Mouse (Mus musculus) kidney, adult 8-10 months (tissue): Measurements from ENCODE around the gene Chd6.
"Not testable (repeated sequence)": the region's sequence is repeated elsewhere in the genome, so short reads cannot be mapped to it uniquely, and the experiment has no call there.

Source experiments
- DNase-seq, 2 experiments: peaks; one replicate each; pipeline ENCODE4 v3.0.0; 2022

Chd6 gene

DNA sequence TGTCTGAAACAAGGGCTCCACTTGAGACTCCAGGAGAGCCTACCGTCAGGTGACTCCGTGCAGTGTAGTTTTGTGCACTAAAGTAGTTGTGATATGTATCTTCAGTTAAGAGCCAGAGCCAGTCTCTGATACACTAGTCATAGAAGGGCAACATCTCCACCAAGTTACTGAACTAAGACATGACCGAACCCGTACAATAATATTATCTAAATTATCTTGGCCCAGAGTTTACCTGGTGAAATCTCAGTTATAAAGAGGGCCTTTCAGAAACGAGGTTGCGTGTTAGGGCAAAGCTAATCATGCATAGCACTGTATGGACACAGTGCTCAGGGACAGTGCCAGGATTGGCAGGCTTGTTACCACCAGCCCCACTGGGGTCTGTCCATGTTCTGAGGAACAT is 127.1 kb downstream of the Chd6 start:
- DNase-seq: no peak

DNA sequence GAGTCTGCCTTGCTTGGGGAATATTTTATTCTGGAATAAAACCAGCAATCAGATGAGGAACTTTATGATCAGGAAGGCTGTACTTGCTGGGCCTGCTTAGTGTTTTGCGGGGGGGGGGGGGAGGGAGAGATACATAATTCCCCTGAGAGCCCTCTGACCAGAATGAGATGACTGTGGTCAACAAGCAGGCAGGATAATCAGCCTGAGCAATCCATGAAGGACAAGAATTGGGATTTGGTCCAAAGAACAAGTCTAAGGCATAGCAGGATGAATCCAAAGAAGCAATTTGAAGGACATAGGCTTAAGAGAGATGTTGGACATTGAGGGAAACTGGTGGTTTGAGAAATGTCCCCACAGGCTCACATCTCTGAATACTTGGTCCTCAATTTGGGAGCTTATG is 130.2 kb downstream of the Chd6 start:
- no peak for DNase-seq

DNA sequence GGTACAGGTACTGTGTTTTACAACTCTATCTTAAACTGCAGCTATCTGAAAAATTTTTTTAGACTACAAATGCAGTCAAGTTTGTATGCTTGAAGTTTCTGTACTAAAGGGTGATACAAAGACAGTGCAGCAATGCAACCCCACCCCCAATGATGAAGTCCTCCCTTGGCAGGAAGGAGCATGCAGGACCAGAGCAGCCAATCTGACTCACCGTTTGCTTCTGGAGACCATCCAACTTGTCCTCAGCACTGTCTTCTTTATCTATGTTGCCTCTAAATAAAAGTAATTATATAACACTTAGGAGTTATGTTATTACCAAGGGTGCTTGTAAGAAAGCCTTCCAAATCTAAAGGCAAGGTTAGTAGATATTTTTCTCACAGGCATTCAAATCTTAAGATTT is 131.6 kb downstream of the Chd6 start:
- no peak for DNase-seq

DNA sequence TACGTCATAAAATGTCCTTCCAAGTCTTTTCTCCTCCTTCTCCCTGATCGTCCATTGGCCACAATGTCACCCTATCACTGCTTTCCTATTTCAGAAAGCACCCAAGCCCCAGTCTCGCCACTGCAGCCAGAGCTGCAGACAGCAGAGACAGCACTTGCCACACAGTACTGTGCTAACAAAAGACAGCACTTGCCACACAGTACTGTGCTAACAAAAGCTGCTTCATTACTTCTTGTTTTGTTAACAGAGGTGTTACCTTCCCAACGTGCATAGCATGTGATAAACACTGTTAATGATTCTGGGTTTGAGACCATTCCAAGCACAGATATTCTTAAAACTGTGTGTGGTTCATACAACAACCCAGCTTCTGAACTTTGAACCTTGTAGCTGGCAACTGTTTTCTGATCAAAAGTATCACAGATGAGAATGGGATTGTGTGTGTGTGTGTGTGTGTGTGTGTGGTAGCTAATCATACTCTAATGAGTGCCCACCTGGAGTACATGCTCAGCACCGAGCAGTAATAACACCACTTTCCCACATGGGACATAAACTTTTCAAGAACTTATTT is 135.1 kb downstream of the Chd6 start:
- DNase-seq: peak; percentile 40 to 49

DNA sequence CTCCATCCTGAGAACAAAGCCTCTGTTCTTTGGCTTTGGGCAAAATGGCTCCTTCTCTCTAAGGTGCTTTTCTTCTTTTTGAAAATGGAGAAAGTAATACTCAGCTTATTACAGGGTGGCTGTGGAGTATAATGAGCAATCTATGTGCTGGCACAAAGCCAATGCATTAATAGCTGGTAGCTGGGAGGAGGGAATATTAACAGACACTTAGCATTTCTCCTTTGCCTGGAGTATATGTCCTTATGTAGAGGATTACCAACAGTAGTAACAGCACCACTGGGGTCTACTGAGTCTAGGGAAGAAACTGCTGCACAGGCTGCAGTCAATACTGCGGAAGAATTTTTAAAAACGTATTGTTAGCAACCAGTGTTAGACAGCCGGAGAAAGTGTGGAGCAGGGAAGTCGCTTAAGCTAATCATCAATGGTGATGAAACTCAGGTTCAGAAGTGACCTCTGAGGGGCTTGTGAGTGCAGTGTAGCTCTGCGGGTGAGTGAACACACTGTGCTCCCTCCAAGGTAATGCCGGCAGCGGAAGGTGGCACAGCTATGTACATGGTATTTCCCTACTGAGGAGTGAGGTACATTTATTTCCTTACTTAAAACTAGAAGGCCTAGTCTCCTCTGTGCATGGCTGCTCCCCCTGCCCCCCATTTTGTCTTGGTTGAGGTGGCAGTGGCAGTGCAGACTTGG is 136.6 kb downstream of the Chd6 start:
- DNase-seq: no peak

DNA sequence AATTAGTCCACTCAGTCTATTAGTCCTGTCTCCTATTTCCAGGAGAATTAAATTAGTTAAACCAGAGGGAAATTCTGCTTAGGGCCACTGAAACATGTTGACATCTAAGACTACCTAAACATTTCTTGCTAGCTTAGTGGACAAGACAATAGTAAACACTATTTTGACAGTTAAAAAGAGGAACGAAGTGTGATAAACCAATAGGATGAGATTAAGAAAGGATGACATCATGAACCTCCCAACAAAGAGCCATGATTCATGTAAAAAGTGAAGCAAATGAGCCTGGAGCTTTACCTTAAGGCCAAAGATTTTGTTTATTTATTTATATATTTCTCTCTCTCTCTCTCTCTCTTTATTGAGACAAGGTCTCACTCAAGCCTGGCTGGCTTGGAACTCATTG is 146.7 kb downstream of the Chd6 start:
- no peak for DNase-seq

DNA sequence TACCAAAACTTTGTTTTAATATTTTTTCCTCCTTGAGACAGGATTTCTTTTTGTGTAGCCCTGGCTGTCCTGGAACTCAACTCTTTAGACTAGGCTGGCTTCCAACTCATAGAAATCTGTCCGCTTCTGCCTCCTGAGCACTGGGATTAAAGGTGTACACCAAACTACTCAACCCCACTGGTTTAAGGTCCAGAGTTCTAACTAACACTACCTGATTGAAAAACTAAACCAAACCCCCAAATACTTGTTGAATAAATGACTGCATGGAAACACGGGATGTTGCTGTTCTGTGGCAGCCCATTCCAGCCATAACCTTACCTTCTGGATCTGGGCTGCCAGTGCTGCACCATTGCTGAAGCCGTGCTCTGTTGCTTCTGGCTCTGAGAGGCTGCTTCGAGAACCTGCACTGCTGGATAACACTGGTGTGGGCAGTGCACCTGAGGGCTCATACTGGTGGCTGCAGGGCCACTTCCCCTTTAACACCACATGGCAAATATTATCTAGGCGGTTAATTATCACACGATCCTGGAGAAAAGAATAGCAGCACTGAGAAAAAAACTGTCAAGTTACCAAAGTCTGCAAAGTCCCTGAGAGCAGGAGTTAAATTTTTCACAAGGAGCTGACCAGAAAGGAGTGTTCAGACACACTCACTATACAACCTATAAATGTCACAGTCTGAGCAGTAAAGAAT is 147.8 kb downstream of the Chd6 start:
- peak; percentile 54 to 73 for DNase-seq

DNA sequence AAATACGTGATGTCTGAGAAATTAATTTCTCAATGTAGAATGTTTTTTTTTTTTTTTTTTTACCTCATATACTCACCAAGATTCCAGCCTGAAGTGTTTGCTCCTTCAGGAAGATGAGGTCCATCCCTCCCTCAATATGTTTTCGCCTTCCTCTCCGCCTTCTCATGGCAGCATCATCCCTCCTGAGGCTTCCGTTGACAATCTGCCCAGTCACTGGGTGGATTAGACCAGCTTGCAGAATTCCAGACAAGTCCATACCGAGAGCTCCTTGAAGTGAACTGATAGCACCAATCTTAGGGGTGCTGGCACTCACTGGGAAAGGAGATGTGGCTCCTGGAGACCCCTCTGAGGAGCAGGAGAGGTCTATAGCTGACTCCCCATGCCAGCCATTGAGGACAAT is 149.0 kb downstream of the Chd6 start:
- DNase-seq: no peak

DNA sequence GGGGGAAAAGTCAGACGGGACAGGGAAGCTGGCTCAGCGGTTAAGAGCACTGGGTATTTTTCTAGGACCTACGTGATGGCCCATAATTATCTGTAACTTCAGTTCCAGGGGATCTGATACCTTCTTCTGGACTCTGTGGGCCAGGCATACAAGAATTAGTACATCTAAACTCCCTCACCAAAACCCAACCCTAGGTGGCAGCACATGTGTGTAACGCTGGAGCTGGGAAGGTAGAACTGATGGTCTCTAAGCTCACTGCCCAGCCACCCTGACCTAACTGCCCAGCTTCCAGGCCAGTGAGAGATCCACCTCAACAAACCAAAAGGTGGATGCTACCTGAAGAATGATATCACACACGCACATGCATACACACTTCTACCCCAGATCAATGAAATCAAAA is 150.1 kb downstream of the Chd6 start:
- DNase-seq: peak; percentile 30 to 76

DNA sequence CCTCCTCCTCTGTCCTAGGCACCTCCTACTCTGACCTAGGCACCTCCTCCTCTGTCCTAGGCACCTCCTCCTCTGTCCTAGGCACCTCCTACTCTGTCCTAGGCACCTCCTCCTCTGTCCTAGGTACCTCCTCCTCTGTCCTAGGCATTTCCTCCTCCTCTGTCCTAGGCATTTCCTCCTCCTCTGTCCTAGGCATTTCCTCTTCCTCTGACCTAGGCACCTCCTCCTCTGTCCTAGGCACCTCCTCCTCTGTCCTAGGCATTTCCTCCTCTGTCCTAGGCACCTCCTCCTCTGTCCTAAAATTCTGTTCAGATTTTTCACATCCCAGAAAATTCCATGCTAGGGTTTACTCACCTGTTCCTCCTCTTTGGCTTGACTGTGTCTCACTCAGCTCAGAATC is 151.1 kb downstream of the Chd6 start:
- not testable (repeated sequence) for DNase-seq

DNA sequence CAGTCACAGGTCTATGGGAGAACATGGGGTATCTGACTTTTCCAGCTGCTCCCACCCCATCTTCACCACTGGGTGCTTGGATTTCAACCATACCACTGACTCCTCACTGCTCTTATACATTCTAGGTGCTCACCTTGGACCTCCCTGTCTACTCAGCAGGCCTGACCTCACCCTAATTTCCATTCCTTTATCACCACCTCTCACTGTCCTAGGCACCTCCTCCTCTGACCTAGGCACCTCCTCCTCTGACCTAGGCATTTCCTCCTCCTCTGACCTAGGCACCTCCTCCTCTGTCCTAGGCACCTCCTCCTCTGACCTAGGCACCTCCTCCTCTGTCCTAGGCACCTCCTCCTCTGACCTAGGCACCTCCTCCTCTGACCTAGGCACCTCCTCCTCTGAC is 151.6 kb downstream of the Chd6 start:
- DNase-seq: not testable (repeated sequence)

DNA sequence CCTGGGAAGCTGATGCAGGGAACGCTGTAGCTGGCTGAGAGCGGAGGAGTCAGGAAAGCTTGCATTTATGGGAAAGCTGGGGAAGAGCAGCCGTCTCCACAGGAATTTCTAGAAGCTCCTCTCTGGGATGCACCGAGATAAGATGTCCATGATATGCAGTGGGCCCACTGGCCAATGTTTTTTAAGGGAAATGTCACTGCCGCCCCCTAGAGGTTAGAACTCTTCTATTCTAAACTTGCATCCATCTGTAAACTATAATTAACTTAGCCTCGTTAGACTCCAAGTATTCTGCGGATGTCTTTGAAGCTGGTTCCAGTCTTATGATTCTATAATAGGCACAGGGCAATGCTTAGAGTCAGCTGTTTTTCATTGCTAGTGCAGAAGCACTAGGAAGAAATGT is 153.5 kb downstream of the Chd6 start:
- DNase-seq: no peak

DNA sequence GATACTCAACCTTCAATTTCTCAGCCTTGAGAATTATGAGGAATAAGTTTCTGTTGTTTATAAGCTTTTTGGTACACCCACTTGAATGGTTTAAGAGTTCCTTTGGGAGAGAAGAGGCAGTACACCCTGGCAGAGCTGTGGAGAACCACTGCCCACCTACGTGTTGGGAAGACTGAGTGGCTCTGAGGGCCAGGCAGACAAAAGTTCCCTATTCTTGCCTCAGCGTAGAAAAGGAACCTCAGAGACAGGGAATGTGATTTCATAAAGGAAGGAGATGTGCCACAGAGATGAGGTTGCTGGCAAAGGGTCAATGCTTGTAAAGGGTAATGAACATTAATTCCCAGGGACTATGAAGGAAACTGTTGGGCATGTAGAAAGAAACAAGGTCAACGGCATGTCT is 154.3 kb downstream of the Chd6 start:
- no peak for DNase-seq

DNA sequence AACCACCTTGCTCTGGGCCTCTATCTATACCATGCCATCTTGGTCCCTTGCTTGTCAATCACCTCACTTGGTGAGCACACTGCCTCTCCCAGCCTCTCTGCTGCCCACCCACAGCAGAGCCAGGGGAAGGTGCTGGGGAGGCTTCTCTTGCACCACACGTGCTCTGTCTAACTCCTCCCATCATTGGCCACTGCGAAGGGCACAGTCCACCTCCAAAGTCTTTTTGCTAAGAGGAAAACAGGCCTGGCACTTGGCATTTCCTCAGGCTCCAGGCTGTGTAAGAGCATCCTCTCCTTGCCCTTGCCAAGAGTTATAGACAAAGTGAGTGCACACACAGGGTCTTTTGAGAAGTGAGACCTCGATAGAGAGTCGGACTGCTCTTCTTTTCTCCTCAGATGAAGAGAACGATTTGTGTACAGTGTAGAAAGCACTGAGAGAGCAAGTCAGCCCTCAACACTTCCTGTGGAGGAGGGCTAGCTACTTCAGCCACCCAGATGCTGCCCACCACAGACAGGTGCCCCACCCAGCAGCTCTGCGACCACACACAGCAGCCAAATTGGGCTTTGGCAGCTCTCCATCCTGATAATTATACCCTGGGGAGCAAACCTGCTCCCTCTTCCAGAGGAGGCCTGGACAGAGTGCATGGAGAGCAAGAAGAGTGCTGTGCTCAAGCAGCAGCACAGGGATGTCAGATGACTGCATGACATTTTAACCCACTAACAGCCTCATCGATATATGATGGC is 155.6 kb downstream of the Chd6 start:
- DNase-seq: no peak

DNA sequence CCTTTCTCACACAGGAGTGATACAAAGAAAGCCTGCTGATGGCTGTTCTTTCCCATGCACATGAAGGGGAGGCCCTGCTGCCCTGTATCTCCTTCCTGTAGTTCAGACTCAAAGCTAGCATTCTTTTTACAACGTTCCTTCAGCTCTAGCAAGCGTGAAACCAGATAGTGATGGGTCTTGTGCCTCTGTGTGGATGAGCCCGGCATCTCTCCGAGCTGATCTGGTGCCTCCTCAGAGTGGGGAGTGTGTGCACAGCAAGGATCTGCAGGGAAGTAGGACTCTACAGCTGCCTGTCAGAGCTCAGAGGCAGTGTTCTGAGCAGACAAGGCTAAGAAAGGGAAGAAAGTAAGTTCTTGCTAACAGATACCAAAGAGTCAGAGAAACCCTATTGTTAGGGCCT is 157.3 kb downstream of the Chd6 start:
- DNase-seq: no peak

DNA sequence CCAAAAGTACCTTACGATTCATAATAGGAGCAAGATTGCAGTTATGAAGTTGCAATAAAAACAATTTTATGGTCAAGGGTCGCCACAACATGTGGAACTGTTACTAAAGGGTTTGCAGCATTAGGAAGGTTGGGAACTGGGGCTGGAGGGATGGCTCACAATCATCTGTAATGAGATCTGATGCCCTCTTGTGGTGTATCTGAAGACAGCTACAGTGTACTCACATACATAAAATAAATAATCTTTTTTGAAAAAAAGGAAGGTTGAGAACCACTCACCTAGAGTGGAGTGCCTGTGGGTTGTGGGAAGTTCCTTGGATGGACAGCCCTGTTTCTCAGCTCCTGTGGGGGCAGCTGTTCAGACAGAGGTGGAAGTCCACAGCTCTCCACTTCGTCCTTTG is 166.4 kb downstream of the Chd6 start:
- no peak for DNase-seq

DNA sequence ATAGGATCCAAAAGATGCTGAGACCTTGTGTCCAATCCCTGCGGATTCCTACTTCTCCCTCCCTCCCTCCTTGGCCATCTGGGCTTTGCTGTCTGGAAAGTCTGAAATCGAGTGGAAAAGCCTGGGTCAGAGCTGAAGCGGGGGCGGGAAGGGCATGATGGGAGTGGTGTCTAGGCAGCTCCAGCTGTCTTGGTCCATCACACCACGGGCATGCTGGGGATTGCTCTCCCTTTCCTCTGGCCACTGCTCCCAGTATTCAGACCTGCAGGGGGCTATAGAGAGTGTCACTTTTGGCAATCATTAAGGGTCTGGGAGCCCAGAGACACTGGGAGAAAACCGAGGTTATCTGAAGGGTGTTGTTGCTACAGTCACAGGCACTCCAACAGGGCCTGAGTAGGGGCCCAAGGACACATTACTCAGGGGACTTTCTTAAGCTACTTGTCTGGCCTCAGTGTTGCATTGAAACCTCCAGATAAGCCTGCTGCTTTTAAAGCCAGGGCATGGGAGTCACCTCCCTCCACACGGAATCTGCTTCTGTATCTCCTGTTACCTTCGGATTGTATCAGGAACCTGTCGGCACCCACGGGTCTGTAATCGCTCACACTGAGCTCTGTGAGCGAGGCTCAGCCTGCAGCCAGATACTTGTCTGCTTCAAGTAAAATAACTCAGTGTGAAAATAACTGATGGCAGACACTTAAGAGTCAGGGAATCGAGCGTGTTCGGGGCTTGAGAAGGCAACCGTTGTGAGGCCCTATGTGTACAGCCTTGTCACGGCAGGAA is 167.8 kb downstream of the Chd6 start:
- no peak for DNase-seq

DNA sequence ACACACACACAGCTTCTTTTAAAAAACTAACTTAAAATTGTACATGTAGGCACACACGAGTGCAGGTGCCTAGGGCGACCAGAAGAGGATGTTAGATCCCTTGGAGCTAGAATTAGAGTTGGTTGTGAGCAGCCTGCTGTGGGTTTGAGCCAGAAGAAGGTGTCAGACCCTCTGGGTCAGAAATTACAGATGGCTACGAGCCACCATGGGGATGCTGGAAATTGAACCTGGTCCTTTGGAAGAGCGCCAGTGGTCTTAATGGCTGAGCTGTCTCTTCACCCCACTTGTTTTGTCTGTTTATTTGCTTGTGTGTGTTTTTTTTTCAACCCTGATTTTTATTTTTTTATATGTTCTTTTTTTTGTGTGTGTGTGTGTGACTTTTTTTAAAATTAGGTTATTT is 174.4 kb downstream of the Chd6 start:
- DNase-seq: no peak

DNA sequence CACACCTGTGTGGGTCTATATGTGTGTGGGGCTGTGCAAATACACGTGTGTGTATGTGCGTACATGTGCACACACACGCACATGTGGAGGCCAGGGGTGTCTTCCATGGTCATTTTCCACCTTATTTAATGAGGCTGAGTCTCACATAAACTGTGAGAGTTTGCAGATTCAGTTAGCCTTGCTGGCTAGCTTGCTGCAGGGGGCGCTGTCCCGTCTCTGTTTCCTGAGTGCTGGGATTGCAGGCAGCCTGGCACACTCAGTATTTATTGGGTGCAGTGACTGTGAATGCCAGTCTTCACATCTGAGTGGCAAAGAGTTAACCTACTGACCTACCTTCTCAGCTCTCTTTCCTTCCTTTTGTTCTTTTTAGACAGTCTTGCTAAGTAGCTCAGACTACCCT is 175.0 kb downstream of the Chd6 start:
- DNase-seq: no peak

DNA sequence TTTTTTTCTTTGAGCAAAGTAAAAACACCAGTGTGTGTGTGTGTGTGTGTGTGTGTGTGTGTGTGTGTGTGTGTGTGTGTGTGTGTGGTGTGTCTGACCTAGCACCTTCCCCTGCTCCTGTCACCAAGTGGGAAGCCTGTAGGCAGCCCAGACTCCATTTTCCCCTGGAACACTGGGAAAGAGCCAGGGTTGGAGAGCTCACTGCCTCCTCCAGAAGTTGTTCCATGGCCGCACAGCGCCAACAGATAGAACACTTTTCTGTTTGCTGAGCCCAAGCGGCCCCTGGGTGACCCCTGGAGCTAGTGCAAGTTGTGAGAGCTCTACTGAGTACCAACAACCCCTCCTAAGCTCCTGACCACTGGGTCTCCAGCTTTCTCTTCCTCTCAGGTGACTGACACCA is 175.9 kb downstream of the Chd6 start:
- no peak for DNase-seq

DNA sequence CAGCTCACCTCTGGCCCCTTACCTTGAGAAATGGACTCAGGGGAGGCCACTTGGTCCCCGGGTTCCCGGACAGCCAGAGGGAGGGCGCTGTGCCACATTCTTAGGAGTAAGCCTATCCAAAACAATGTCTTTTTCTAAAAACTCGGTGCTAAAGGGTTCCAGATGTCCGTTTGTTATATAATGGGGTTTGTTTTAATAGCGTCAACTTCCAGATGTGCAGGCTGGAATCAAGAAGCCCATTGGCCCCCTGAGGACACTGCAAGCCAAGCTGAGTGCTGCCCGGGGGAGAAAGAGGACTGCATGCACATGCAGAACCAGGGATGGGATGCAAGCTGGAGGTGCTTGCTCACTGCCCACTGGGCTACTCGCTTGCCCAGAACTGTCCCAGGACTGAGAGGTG is 176.6 kb downstream of the Chd6 start:
- no peak for DNase-seq

DNA sequence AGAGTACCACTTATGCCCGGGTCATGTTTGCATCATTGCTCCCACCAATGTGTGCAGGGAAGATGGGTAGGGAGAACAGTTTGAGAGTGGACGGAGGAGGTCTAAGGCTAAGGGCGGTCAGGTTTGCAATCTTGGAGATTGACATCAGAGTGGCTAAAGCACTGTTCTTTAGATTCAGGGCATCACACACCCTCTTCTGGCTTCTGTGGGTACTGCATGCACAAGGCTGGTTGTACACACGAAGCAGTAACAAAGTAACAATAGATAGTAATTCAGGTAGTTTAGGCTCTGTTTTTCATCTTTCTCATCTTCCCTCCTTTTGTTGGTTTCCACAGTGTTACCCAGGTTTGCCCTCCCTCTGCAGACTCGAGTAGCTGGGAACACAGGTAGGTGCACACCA is 177.5 kb downstream of the Chd6 start:
- no peak for DNase-seq

DNA sequence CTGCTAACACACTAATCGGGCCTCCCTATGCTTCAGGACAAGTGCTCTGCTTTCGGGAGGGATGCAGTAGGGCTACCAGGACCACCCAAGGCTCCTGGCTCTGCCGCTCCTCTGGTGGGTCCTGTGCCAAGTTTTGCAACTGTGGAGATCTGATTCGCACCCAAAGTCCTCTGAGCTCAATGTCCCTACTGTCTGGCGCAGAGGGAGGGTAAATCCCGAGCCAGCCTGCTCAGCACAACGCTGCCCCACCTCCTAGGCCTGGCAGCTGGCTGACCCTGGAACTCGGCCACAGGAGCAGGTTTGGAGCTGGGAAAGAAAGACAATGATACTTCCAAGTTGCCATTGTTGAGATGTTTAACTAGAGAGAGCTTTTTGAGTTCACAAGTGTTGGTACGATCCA is 183.7 kb downstream of the Chd6 start:
- DNase-seq: no peak
